Mouse (Mus musculus) liver, adult 2 months (tissue): ENCODE measurements at regions not wholly inside any gene's neighbourhood (a gene's known extent, or its start where the extent isn't known, plus 50 kb on each side); places are given as distances from the start of the nearest gene placed in this dataset.

Experiments
- CTCF ChIP-seq: fragments of 200-500 bp; IDR thresholded peaks from 2 replicates; pipeline ENCODE4 v1.5.1; 2011; ENCODE audit warnings: low read depth, low read length, control low read depth
- POLR2A ChIP-seq: fragments of 200-500 bp; IDR thresholded peaks from 2 replicates; pipeline ENCODE4 v1.6.1; 2011; ENCODE audit warnings: low read length, control low read depth; ENCODE audit not compliant: insufficient read depth; ENCODE audit errors: extremely low read depth

GRCm38 (mm10) chr19:48919638-48920037 lies 713.8 kb downstream of the Sorcs3 start:
- no peak for TF ChIP-seq POLR2A
- TF ChIP-seq CTCF, result no peak
